Mouse (Mus musculus) heart, adult 18-20 months (tissue): ENCODE measurements at regions not wholly inside any gene's neighbourhood (a gene's known extent, or its start where the extent isn't known, plus 50 kb on each side); places are given as distances from the start of the nearest gene placed in this dataset.

Source experiments
- DNase-seq, 2 experiments: peaks; one replicate each; pipeline ENCODE4 v3.0.0; 2021 to 2022; ENCODE audit warnings: mixed read lengths in 1 of 2

DNA sequence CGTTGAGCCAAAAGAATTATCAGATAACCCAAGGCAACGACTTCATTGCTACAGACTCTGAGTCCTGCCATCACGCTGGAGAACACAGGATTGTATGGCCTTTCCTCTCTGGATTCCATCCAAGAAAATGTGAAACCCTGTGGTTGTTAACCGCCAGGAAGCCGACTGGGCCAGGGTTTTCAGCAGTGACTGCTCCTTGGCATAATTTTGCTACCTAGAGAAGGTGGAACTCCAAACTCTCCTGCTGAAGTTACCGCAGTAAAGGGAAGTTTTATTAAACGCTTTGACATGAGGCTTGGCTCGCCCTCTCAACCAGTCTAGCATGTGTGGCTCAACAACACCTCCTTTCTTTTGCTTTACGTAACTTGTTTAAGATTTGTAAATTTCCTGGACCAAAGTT is 116.9 kb downstream of the Wif1 start:
- DNase-seq = no peak

DNA sequence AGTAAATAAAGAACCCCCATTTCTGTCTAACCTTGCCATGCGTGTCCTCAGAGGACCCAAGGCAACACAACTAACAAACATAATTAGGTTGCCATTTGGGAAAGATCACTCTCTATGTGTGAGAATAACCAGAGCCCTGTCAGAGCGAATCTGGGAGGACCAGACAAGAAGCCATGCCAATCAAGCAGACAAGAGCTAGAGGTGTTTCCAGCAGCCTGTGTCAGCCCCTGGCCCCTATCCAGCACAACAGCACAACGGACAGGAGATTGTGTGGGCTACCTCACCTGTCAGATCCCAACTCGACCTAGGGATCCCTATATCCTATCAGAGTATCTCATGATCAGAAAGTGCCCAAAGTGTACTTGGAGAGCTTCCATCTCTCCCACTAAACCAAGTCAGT is 119.9 kb downstream of the Wif1 start:
- DNase-seq = peak; percentile 72 to 76

DNA sequence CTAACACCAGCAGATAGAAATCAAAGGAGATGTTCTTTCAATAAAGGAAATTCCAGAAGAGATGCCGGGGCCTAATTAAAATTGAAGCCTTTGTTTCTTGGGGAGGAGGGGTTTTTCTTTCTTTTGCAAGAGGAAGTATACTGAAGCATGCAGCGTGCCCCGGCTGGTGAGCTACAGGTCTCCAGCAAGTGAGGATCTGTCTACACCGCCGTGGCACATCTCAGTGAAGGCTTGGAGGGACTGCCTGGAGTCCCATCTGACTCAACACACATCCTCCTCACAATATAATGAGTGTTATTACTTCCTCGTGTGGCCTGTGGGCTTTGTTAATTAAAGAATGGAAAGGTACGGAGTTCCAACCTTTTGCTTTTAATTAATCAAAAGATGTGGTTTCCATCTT is 126.7 kb downstream of the Wif1 start:
- no peak for DNase-seq

GRCm38 (mm10) chr10:121161201-121161600 is 127.4 kb downstream of the Wif1 start:
- peak; percentile 38 to 39 for DNase-seq

DNA sequence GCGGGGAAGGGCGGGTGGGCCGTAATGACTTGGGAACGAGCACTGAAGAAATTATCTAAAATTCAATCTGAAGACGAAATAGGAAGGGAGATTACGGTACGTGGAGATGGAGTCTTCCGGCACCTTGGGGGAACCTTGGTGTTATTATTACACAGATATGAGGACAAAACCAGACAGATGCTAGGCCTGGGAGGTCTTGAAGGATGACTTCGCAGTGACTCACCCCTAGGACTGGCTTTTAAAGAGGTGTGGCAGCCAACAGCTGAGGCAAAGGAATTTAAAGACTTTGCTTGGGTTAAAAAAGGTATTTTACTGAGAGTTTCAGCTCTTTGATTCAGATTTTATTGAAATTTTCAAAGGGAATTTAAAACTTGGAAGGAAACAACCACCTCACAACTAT is 140.3 kb downstream of the Wif1 start:
- no peak for DNase-seq

- no peak for DNase-seq
Observed at GRCm38 (mm10) chr10:121189139-121189538, 155.4 kb downstream of the Wif1 start.

DNA sequence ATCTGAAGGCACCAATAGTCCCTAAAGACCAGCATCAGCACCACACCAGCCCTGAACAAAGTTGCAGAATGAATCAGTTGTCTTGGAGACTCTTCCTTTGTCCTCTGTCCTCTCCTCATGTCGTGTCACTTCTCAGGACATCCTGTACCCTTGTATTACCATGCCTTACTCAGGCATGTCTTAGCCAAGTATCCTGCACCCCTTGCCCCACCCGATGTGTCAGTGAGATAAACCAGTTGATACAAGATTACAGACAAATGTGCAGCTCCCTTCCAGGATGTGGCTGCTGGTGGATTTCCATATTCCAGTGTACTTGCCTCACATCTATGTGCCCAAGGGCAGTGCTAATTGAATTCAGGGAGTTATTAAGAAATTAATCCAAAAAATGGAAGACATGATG is 151.8 kb downstream of the Tbc1d30 start:
- DNase-seq = no peak

- no peak for DNase-seq
Observed at GRCm38 (mm10) chr10:121202531-121202930, 148.5 kb downstream of the Tbc1d30 start.

GRCm38 (mm10) chr10:121205551-121205950 is 145.5 kb downstream of the Tbc1d30 start:
- no peak for DNase-seq

DNA sequence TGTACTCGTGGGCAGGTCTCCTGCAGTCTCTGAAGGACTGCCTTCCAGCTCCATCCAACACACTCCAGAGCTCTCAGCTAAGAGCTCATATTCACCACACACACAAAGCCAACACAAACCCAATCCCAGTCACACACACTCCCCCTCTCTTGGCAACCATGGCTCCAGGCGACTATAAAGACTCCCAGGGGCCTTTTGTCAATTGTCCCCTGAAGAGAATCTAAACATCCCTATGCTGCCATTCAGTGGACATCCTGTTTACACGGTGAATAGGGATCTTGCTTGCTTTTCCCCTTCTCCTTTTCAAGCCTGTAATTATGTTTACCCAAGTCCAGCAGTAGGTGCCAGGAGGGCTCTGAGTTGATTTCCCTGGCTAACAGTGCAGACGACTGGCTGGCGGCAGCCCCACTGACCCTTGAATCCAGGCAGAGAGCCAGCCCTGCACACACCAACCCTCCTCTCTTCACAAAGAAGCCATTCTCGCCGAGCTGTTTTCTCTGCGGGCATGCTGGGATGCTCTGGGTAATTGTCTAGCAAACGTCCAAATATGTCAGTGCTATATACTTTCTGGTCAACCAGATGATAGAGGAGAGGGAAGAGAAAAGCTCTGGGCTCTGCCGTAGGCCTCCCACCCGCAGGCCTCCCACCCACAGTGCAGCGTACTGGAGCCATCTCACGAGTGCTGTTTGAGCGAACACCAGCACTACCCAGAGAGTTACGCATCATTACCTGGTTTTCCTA is 144.9 kb downstream of the Tbc1d30 start:
- peak; percentile 71 to 73 for DNase-seq

GRCm38 (mm10) chr10:121206743-121207039 is 144.4 kb downstream of the Tbc1d30 start:
- DNase-seq = no peak
